Mouse (Mus musculus) thymus, adult 2 months (tissue): ENCODE measurements around the gene Napsa. TPM values are rescaled to one million over a fixed set of nuclear protein-coding genes. Genes with fewer than 3 reads are reported as not detected.

Experiments
- DNase-seq: peaks from one replicate; pipeline ENCODE4 v3.0.0; 2021
- H3K27ac ChIP-seq: fragments of 200-500 bp; 2 replicates; pipeline ENCODE4 v1.5.1; 2012; ENCODE audit warnings: low read length, control low read depth; ENCODE audit not compliant: control insufficient read depth, insufficient read depth
- H3K27me3 ChIP-seq: fragments of 200-500 bp; 2 replicates; pipeline ENCODE4 v1.6.1; 2012; ENCODE audit warnings: mild to moderate bottlenecking, low read length, moderate library complexity, mixed read lengths; ENCODE audit not compliant: control insufficient read depth, insufficient read depth
- H3K36me3 ChIP-seq: fragments of 200-500 bp; 2 replicates; pipeline ENCODE4 v1.6.1; 2012; ENCODE audit warnings: mild to moderate bottlenecking, low read length, moderate library complexity; ENCODE audit not compliant: control insufficient read depth, insufficient read depth
- H3K4me1 ChIP-seq: fragments of 200-500 bp; replicated peaks from 2 replicates; pipeline ENCODE4 v1.6.1; 2012; ENCODE audit warnings: low read length; ENCODE audit not compliant: control insufficient read depth, insufficient read depth
- H3K4me3 ChIP-seq: fragments of 200-500 bp; 2 replicates; pipeline ENCODE4 v1.5.1; 2012; ENCODE audit warnings: mild to moderate bottlenecking, low read length, control low read depth, moderate library complexity; ENCODE audit not compliant: control insufficient read depth, insufficient read depth
- CTCF ChIP-seq: fragments of 200-500 bp; IDR thresholded peaks from 2 replicates; pipeline ENCODE4 v1.5.1; 2012; ENCODE audit warnings: mild to moderate bottlenecking, control low read depth, low read length, moderate library complexity, borderline replicate concordance; ENCODE audit not compliant: control insufficient read depth, poor library complexity, insufficient read depth; ENCODE audit errors: extremely low read depth
- POLR2A ChIP-seq: fragments of 200-500 bp; IDR thresholded peaks from 2 replicates; pipeline ENCODE4 v1.6.1; 2012; ENCODE audit warnings: mild to moderate bottlenecking, low read length, control low read depth, moderate library complexity; ENCODE audit not compliant: control insufficient read depth, poor library complexity, insufficient read depth; ENCODE audit errors: extremely low read depth
- WGBS: fragments of 180-500 bp; shearing (Covaris S2); methylation state at CpG from one replicate; pipeline ENCODE4 v1.1.7; 2018; 5-methylcytosine and 5-hydroxymethylcytosine counted together
- polyA plus RNA-seq: library from polyadenylated mRNA; depleted of rRNA; stranded (reverse); fragments of >200 nt; gene quantifications from 2 replicates; pipeline ENCODE4 v1.2.3, GENCODE M21; 2012

The Napsa gene
- polyA plus RNA-seq, 1 experiment, result 32.0 TPM

- WGBS, result 90% methylated on average over 4 of the region's 4 CpGs
- Histone ChIP-seq H3K36me3 (no peaks in the 10 kb centered on the region), H3K4me1 (no peaks in the 10 kb centered on the region), H3K27me3 (peaks cover 6% of the 10 kb centered on the region; the same call in 1 of the 2 replicates), H3K27ac (no peak overlapping the region), H3K4me3 (no peak overlapping the region)
- DNase-seq, result no peak
- TF ChIP-seq CTCF (no peak), POLR2A (no peak)
These were observed 25.5 kb downstream of the Napsa start for GRCm38 (mm10) chr7:44597666-44598065.

DNA sequence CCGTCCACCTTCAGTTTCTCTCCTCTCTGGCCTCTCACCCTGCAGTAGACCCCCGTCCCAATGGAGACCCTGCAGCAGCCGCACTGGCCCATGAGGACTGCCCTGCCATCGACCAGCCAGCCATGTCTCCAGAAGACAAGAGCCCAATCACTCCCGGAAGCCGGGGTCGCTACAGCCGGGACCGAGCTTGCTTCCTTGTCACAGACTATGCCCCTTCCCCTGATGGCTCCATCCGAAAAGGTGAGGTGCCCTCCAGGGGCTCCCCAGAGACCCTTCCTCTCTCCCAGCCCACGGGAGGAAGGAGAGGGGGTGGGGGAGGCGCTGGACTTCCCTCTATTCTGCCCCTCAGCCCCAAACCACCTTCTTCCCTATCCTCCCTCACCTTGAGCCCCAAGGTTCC is 26.2 kb downstream of the Napsa start:
- Histone ChIP-seq H3K36me3 (no peaks in the 10 kb centered on the region), H3K27ac (no peak overlapping the region), H3K27me3 (peaks cover 4% of the 10 kb centered on the region; the same call in 1 of the 2 replicates), H3K4me1 (no peaks in the 10 kb centered on the region), H3K4me3 (no peak overlapping the region)
- no peak for TF ChIP-seq CTCF
- no peak for TF ChIP-seq POLR2A
- DNase-seq, result no peak
- WGBS, result 78% methylated on average over 12 of the region's 12 CpGs

GRCm38 (mm10) chr7:44600691-44601262 is 28.6 kb downstream of the Napsa start:
- WGBS, result 74% methylated on average over 10 of the region's 10 CpGs
- DNase-seq, result no peak
- Histone ChIP-seq H3K27me3 (peaks cover 6% of the 10 kb centered on the region; the same call in 1 of the 2 replicates), H3K4me3 (no peak overlapping the region), H3K4me1 (no peaks in the 10 kb centered on the region), H3K27ac (no peak overlapping the region), H3K36me3 (no peaks in the 10 kb centered on the region)
- TF ChIP-seq POLR2A (no peak), CTCF (no peak)

- Histone ChIP-seq H3K4me1 (no peaks in the 10 kb centered on the region), H3K4me3 (no peak overlapping the region), H3K27me3 (peaks cover 6% of the 10 kb centered on the region; the same call in 1 of the 2 replicates), H3K27ac (no peak overlapping the region), H3K36me3 (no peaks in the 10 kb centered on the region)
- 28% methylated on average over 18 of the region's 19 CpGs for WGBS
- TF ChIP-seq POLR2A (no peak), CTCF (no peak)
- DNase-seq, result no peak
These were observed 29.5 kb downstream of the Napsa start for GRCm38 (mm10) chr7:44601646-44602045.

DNA sequence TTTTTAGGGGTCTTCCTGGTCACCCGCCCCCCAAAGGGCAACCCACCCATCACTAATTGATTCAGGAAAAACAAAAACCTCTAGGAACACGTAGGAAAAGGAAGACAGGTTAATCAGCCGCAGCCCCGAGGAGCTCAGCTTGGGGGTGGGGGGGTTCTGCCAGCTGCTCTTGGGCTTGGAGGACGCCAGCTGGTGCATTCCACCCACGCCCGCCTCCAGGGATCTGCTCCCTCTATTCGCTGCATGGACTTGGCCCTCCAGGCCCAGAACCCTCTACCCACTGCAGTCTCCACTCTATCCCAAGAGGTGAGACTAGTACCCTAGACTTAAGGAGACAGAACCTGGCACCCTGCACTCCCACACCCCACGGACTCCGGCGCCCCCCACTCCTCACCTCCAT is 30.3 kb downstream of the Napsa start:
- no peak for DNase-seq
- TF ChIP-seq POLR2A (no peak), CTCF (no peak)
- Histone ChIP-seq H3K27ac (no peak overlapping the region), H3K4me3 (no peak overlapping the region), H3K4me1 (no peaks in the 10 kb centered on the region), H3K27me3 (peaks cover 6% of the 10 kb centered on the region; the same call in 1 of the 2 replicates), H3K36me3 (no peaks in the 10 kb centered on the region)
- WGBS, result 28% methylated on average over 11 of the region's 11 CpGs

DNA sequence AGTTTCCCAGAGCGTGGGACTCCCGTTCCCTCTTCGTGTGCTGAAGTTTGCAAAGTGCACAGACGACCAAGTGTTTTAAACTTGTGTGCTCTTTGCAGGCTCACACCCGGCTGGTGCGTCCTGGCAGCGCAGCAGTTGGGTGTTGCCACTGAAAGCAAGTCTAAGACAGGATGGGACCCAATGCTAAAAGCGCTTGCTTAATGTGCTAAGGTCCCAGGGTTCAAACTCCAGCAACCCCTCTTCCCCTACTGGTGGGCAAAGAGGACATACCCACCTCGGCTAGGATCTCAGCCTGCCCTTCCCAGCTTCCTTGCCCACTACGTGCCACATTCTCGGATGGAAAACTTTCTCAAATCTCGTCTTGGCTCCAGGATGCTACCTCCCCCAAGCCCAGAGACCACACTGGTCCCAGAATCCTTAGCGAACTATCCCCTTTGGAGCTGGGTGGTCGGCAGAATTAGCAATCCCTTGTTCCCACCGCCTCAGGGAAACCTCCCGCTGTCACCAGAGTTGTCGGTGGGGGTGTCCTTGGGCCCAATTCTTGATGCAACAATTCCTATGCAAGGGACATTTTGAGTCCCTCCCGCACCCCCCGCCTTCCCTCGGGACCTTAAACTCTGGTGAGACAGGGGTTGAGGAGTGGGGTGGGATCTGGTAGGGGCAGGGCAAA is 31.1 kb downstream of the Napsa start:
- peaks cover 6% of the 10 kb centered on the region; the same call in 1 of the 2 replicates for H3K27me3 ChIP-seq
- TF ChIP-seq CTCF (no peak), POLR2A (no peak)
- DNase-seq, result no peak
- no peak overlapping the region for H3K27ac ChIP-seq
- no peak overlapping the region for H3K4me3 ChIP-seq
- no peaks in the 10 kb centered on the region for H3K36me3 ChIP-seq
- no peaks in the 10 kb centered on the region for H3K4me1 ChIP-seq
- WGBS, result 8% methylated on average over 20 of the region's 20 CpGs
